Mouse (Mus musculus): ENCODE measurements around the gene Cnot2.

- TF ChIP-seq GATA1 (IDR thresholded peaks at IDR 0.05; ENCODE audit: borderline replicate concordance, low read length): no peak
- no peak for TF ChIP-seq FLI1 (IDR thresholded peaks at IDR 0.05; ENCODE audit: low read length)
These were observed 26.9 kb downstream of the Cnot2 start for GRCm38 (mm10) chr10:116554434-116554833.
